Mouse (Mus musculus) liver, postnatal 0 days (tissue): ENCODE measurements around the gene Mpdz. TPM values are rescaled to one million over a fixed set of nuclear protein-coding genes. Genes with fewer than 3 reads are reported as not detected.

Experiments
- ATAC-seq: fragments of 200-750 bp; cut with Nextera tagmentation; 2 replicates; pipeline ENCODE4 v1.8.0; 2017; ENCODE audit warnings: mild to moderate bottlenecking, moderate library complexity
- DNase-seq: peaks from one replicate; pipeline ENCODE4 v3.0.0-alpha.2; 2016
- H3K27ac ChIP-seq: fragments of 300-500 bp; sonication (generic); 2 replicates; pipeline ENCODE4 v1.5.1; 2014; ENCODE audit warnings: antibody characterized with exemption, moderate library complexity, mild to moderate bottlenecking, low read depth
- H3K27me3 ChIP-seq: fragments of 300-500 bp; sonication (generic); 2 replicates; pipeline ENCODE4 v1.6.1; 2014; ENCODE audit warnings: low read length, control low read depth, mixed read lengths; ENCODE audit not compliant: insufficient read depth
- H3K36me3 ChIP-seq: fragments of 300-500 bp; sonication (generic); replicated peaks from 2 replicates; pipeline ENCODE4 v1.6.1; 2014; ENCODE audit warnings: mild to moderate bottlenecking, control low read depth, low read length, moderate library complexity, mixed read lengths; ENCODE audit not compliant: insufficient read depth
- H3K4me1 ChIP-seq: fragments of 300-500 bp; sonication (generic); 2 replicates; pipeline ENCODE4 v1.6.1; 2014; ENCODE audit warnings: antibody characterized with exemption, mild to moderate bottlenecking, control low read depth; ENCODE audit not compliant: insufficient read depth
- H3K4me2 ChIP-seq: fragments of 300-500 bp; sonication (generic); 2 replicates; pipeline ENCODE4 v1.6.1; 2014; ENCODE audit warnings: low read depth, mild to moderate bottlenecking, low read length, moderate library complexity, mixed read lengths
- H3K4me3 ChIP-seq: fragments of 300-500 bp; sonication (generic); 2 replicates; pipeline ENCODE4 v1.5.1; 2014; ENCODE audit warnings: low read depth, low read length
- H3K9ac ChIP-seq: fragments of 300-500 bp; sonication (generic); replicated peaks from 2 replicates; pipeline ENCODE4 v1.6.1; 2014; ENCODE audit warnings: mild to moderate bottlenecking, moderate library complexity
- H3K9me3 ChIP-seq: fragments of 300-500 bp; sonication (generic); 2 replicates; pipeline ENCODE4 v1.6.1; 2016; ENCODE audit warnings: mild to moderate bottlenecking, control low read depth, low read length, mixed read lengths
- CTCF ChIP-seq: sonication (generic); IDR thresholded peaks from 2 replicates; pipeline ENCODE4 v1.5.1; 2016; ENCODE audit warnings: antibody characterized with exemption, low read depth
- EP300 ChIP-seq: IDR thresholded peaks from 2 replicates; pipeline ENCODE4 v1.6.1; 2016; ENCODE audit warnings: antibody characterized with exemption, low read depth, mild to moderate bottlenecking
- WGBS: fragments of 180-500 bp; shearing (Covaris S2); extraction: QIAGEN DNeasy Blood & Tissue Kit; methylation state at CpG from one replicate; pipeline ENCODE4 v1.1.7; 2014; ENCODE audit not compliant: insufficient replicate concordance; 5-methylcytosine and 5-hydroxymethylcytosine counted together
- polyA plus RNA-seq: library from polyadenylated mRNA; unstranded; fragments of >200 nt; fragmentation: Nextera tagmentation; extraction: Ambion mirVana; gene quantifications from 2 replicates; pipeline ENCODE4 v1.2.1, GENCODE M21; 2015

The Mpdz gene
- 2.1 and 2.7 TPM in 2 replicates for polyA plus RNA-seq

- Histone ChIP-seq H3K4me1 (no peaks in the 10 kb centered on the region; the same call in 1 of the 2 replicates), H3K9me3 (no peaks in the 10 kb centered on the region), H3K4me3 (peak within 1 kb of the TSS; percentile 60), H3K36me3 (no peaks in the 10 kb centered on the region), H3K27me3 (peaks cover 14% of the 10 kb centered on the region; the same call in 1 of the 2 replicates), H3K4me2 (peak within 1 kb of the TSS; percentile 83), H3K27ac (0 out of 2 replicates have a peak within 1 kb of the TSS, but pooled peaks have one; percentile 39), H3K9ac (peak within 1 kb of the TSS; percentile 64)
- DNase-seq (peak; percentile 44), ATAC-seq (peak; percentile 87)
- WGBS, result under 1% methylated on average over 80 of the region's 97 CpGs
- no peak for TF ChIP-seq EP300
- no peak for TF ChIP-seq CTCF
These were observed at the start of gene Mpdz for GRCm38 (mm10) chr4:81442078-81442981. Gene Mpdz (minus strand): TSS chr4:81442815.

GRCm38 (mm10) chr4:81490556-81490955 lies 47.9 kb upstream of the Mpdz start:
- TF ChIP-seq CTCF (no peak), EP300 (no peak)

GRCm38 (mm10) chr4:81484603-81485002 lies 42.0 kb upstream of the Mpdz start:
- Histone ChIP-seq H3K4me3 (no peak overlapping the region), H3K4me1 (no peaks in the 10 kb centered on the region), H3K36me3 (no peaks in the 10 kb centered on the region), H3K27me3 (no peaks in the 10 kb centered on the region), H3K9me3 (no peaks in the 10 kb centered on the region), H3K9ac (no peak overlapping the region), H3K4me2 (no peak overlapping the region), H3K27ac (no peak overlapping the region)
- ATAC-seq (no peak), DNase-seq (no peak)
- 65% methylated on average over 7 of the region's 7 CpGs for WGBS
- TF ChIP-seq CTCF, result no peak
- TF ChIP-seq EP300, result no peak

More at GRCm38 (mm10) chr4:81490556-81490955, 47.9 kb upstream of the Mpdz start:
- H3K4me3 ChIP-seq, result no peak overlapping the region
- no peak overlapping the region for H3K4me2 ChIP-seq
- H3K9ac ChIP-seq, result no peak overlapping the region
- no peaks in the 10 kb centered on the region for H3K36me3 ChIP-seq
- WGBS, result 72% methylated on average over 2 of the region's 2 CpGs
- no peaks in the 10 kb centered on the region for H3K4me1 ChIP-seq
- H3K9me3 ChIP-seq, result no peaks in the 10 kb centered on the region
- no peaks in the 10 kb centered on the region for H3K27me3 ChIP-seq
- no peak for DNase-seq
- no peak overlapping the region for H3K27ac ChIP-seq
- no peak for ATAC-seq

- Histone ChIP-seq H3K4me1 (no peaks in the 10 kb centered on the region), H3K9ac (no peak overlapping the region), H3K36me3 (no peaks in the 10 kb centered on the region), H3K4me3 (no peak overlapping the region), H3K9me3 (no peaks in the 10 kb centered on the region), H3K27me3 (no peaks in the 10 kb centered on the region), H3K4me2 (no peak overlapping the region), H3K27ac (no peak overlapping the region)
- ATAC-seq (no peak), DNase-seq (no peak)
- TF ChIP-seq CTCF (no peak), EP300 (no peak)
- WGBS, result 77% methylated on average over 18 of the region's 18 CpGs
These were observed 41.4 kb upstream of the Mpdz start for GRCm38 (mm10) chr4:81483887-81484602.

GRCm38 (mm10) chr4:81483159-81483558 lies 40.5 kb upstream of the Mpdz start:
- H3K9me3 ChIP-seq, result no peaks in the 10 kb centered on the region
- H3K36me3 ChIP-seq, result no peaks in the 10 kb centered on the region
- H3K4me1 ChIP-seq, result no peaks in the 10 kb centered on the region
- H3K9ac ChIP-seq, result no peak overlapping the region
- no peak for DNase-seq
- TF ChIP-seq EP300 (no peak), CTCF (no peak)
- 30% methylated on average over 6 of the region's 6 CpGs for WGBS
- H3K27me3 ChIP-seq, result no peaks in the 10 kb centered on the region
- no peak for ATAC-seq
- H3K27ac ChIP-seq, result no peak overlapping the region
- H3K4me2 ChIP-seq, result no peak overlapping the region
- no peak overlapping the region for H3K4me3 ChIP-seq

- Histone ChIP-seq H3K9ac (no peak overlapping the region), H3K27me3 (no peaks in the 10 kb centered on the region), H3K9me3 (no peaks in the 10 kb centered on the region), H3K4me2 (no peak overlapping the region), H3K36me3 (no peaks in the 10 kb centered on the region), H3K27ac (no peak overlapping the region), H3K4me1 (no peaks in the 10 kb centered on the region), H3K4me3 (no peak overlapping the region)
- TF ChIP-seq EP300 (no peak), CTCF (no peak)
- ATAC-seq (no peak), DNase-seq (no peak)
- WGBS, result 62% methylated on average over 4 of the region's 4 CpGs
These were observed 24.2 kb upstream of the Mpdz start for GRCm38 (mm10) chr4:81466821-81467220.
